Mouse (Mus musculus) monocyte, adult 2 months (primary cell): ENCODE data around the gene Gm9780.
"Not testable (repeated sequence)": the region's sequence is repeated elsewhere in the genome, so short reads cannot be mapped to it uniquely, and the experiment has no call there.

Experiments used
- DNase-seq, 2 experiments: peaks; one replicate each; pipeline ENCODE4 v3.0.0; 2022; ENCODE audit warnings: low spot score in 2 of 2, low read depth in 1 of 2

The Gm9780 gene

GRCm38 (mm10) chr14:25978371-25979241 is 63.9 kb downstream of the Gm9780 start, which contains the start of gene Duxbl1:
Gene Duxbl1, plus strand, starts transcription at chr14:25978577.
- DNase-seq, result not testable (repeated sequence)
